Mouse (Mus musculus) cerebellum, adult 2 months (tissue): ENCODE results near the gene Isoc2b.

Experiments used
- CTCF ChIP-seq: fragments of 200-500 bp; IDR thresholded peaks from 2 replicates; pipeline ENCODE4 v1.5.1; 2011; ENCODE audit warnings: low read depth, mild to moderate bottlenecking, control low read depth, low read length, moderate library complexity, borderline replicate concordance; ENCODE audit not compliant: insufficient read depth
- POLR2A ChIP-seq: fragments of 200-500 bp; IDR thresholded peaks from 2 replicates; pipeline ENCODE4 v1.6.1; 2011; ENCODE audit warnings: low read length, control low read depth, borderline replicate concordance; ENCODE audit not compliant: insufficient read depth

GRCm38 (mm10) chr7:4795767-4796433 lies 74.2 kb downstream of the Isoc2b start:
- peak; percentile 59; the same call in 1 of the 2 replicates for TF ChIP-seq CTCF
- TF ChIP-seq POLR2A: no peak
